Mouse (Mus musculus): ENCODE measurements around the gene Tex21.
A peak's percentile ranks its signal among the peaks of the same experiment; 100 is the strongest.
"Not testable (repeated sequence)": the region's sequence is repeated elsewhere in the genome, so short reads cannot be mapped to it uniquely, and the experiment has no call there.

Tex21 gene

GRCm38 (mm10) chr12:76256114-76256843 is 9.7 kb upstream of the Tex21 start:
- DNase-seq (ENCODE audit: low read depth, low spot score), result peak; percentile 28

- DNase-seq (ENCODE audit: low read depth, low spot score), result no peak
Observed at GRCm38 (mm10) chr12:76255499-76255875, 8.9 kb upstream of the Tex21 start.

GRCm38 (mm10) chr12:76254725-76255498 is 8.4 kb upstream of the Tex21 start, which contains the start of gene Mthfd1:
Mthfd1 (plus strand) TSS chr12:76255298.
- peak; percentile 98 for DNase-seq (ENCODE audit: low read depth, low spot score)

- peak; percentile 12 for DNase-seq (ENCODE audit: low read depth, low spot score)
Observed at GRCm38 (mm10) chr12:76253991-76254390, 7.4 kb upstream of the Tex21 start.

GRCm38 (mm10) chr12:76253591-76253990 is 7.0 kb upstream of the Tex21 start:
- no peak for DNase-seq (ENCODE audit: low read depth, low spot score)

- DNase-seq (ENCODE audit: low read depth, low spot score), result no peak
Observed at GRCm38 (mm10) chr12:76253090-76253489, 6.5 kb upstream of the Tex21 start.

GRCm38 (mm10) chr12:76244981-76245380 is 1.6 kb downstream of the Tex21 start:
- no peak for DNase-seq (ENCODE audit: low read depth, low spot score)

- no peak for DNase-seq (ENCODE audit: low read depth, low spot score)
Observed at GRCm38 (mm10) chr12:76241833-76242232, 4.7 kb downstream of the Tex21 start.

GRCm38 (mm10) chr12:76241084-76241483 is 5.5 kb downstream of the Tex21 start:
- DNase-seq (ENCODE audit: low read depth, low spot score), result no peak

- no peak for DNase-seq (ENCODE audit: low read depth, low spot score)
Observed at GRCm38 (mm10) chr12:76240670-76241069, 5.9 kb downstream of the Tex21 start.

GRCm38 (mm10) chr12:76239839-76240571 is 6.5 kb downstream of the Tex21 start:
- DNase-seq (ENCODE audit: low read depth, low spot score), result no peak

- no peak for DNase-seq (ENCODE audit: low read depth, low spot score)
Observed at GRCm38 (mm10) chr12:76239145-76239838, 7.3 kb downstream of the Tex21 start.

- no peak for DNase-seq (ENCODE audit: low read depth, low spot score)
Observed at GRCm38 (mm10) chr12:76235253-76235652, 11.3 kb downstream of the Tex21 start.

- DNase-seq (ENCODE audit: low read depth, low spot score), result no peak
Observed at GRCm38 (mm10) chr12:76230644-76231043, 15.9 kb downstream of the Tex21 start.

- not testable (repeated sequence) for DNase-seq (ENCODE audit: low read depth, low spot score)
Observed at GRCm38 (mm10) chr12:76222104-76222503, 24.4 kb downstream of the Tex21 start.

- DNase-seq (ENCODE audit: low read depth, low spot score), result no peak
Observed at GRCm38 (mm10) chr12:76216716-76217115, 29.8 kb downstream of the Tex21 start.

GRCm38 (mm10) chr12:76215121-76215520 is 31.4 kb downstream of the Tex21 start:
- DNase-seq (ENCODE audit: low read depth, low spot score), result no peak

GRCm38 (mm10) chr12:76209429-76209974 is 37.0 kb downstream of the Tex21 start:
- no peak for DNase-seq (ENCODE audit: low read depth, low spot score)

GRCm38 (mm10) chr12:76200326-76200725 is 46.2 kb downstream of the Tex21 start:
- no peak for DNase-seq (ENCODE audit: low read depth, low spot score)

- no peak for DNase-seq (ENCODE audit: low read depth, low spot score)
Observed at GRCm38 (mm10) chr12:76197071-76197470, 49.5 kb downstream of the Tex21 start.

- DNase-seq (ENCODE audit: low read depth, low spot score), result peak; percentile 74
Observed at GRCm38 (mm10) chr12:76196709-76197054, 49.9 kb downstream of the Tex21 start.
